Mouse (Mus musculus) gonadal fat pad, adult 2 months (tissue): ENCODE data around the gene Rccd1. TPM values are rescaled to one million over a fixed set of nuclear protein-coding genes. Genes with fewer than 3 reads are reported as not detected.

ENCODE experiments used
- DNase-seq: peaks from one replicate; pipeline ENCODE4 v3.0.0-alpha.2; 2012; ENCODE audit warnings: low read depth
- polyA plus RNA-seq: library from polyadenylated mRNA; depleted of rRNA; stranded (reverse); fragments of >200 nt; gene quantifications from 2 replicates; pipeline ENCODE4 v1.2.3, GENCODE M21; 2012; rRNA removed

Rccd1 gene
- 14.6 and 18.0 TPM in 2 replicates for polyA plus RNA-seq

- DNase-seq, result no peak
Observed at GRCm38 (mm10) chr7:80324043-80324815, at the start of gene Rccd1. Rccd1 (minus strand) TSS chr7:80324454.

- DNase-seq, result no peak
Observed at GRCm38 (mm10) chr7:80373850-80374249, 49.6 kb upstream of the Rccd1 start.

GRCm38 (mm10) chr7:80373352-80373751 lies 49.1 kb upstream of the Rccd1 start:
- no peak for DNase-seq

- DNase-seq, result no peak
Observed at GRCm38 (mm10) chr7:80372667-80373066, 48.4 kb upstream of the Rccd1 start.

- DNase-seq, result no peak
Observed at GRCm38 (mm10) chr7:80372166-80372565, 47.9 kb upstream of the Rccd1 start.

- DNase-seq, result no peak
Observed at GRCm38 (mm10) chr7:80371041-80371751, 46.9 kb upstream of the Rccd1 start, which contains the start of gene Man2a2. Man2a2 (minus strand) TSS chr7:80371375.

- DNase-seq, result no peak
Observed at GRCm38 (mm10) chr7:80370649-80371040, 46.4 kb upstream of the Rccd1 start.

GRCm38 (mm10) chr7:80369967-80370431 lies 45.7 kb upstream of the Rccd1 start:
- DNase-seq, result no peak

- no peak for DNase-seq
Observed at GRCm38 (mm10) chr7:80369461-80369860, 45.2 kb upstream of the Rccd1 start.

GRCm38 (mm10) chr7:80368635-80369421 lies 44.6 kb upstream of the Rccd1 start:
- DNase-seq, result no peak

GRCm38 (mm10) chr7:80368009-80368408 lies 43.8 kb upstream of the Rccd1 start:
- no peak for DNase-seq

- DNase-seq, result no peak
Observed at GRCm38 (mm10) chr7:80367232-80367631, 43.0 kb upstream of the Rccd1 start.

- DNase-seq, result no peak
Observed at GRCm38 (mm10) chr7:80365759-80366158, 41.5 kb upstream of the Rccd1 start.

- DNase-seq, result no peak
Observed at GRCm38 (mm10) chr7:80360435-80360834, 36.2 kb upstream of the Rccd1 start.

GRCm38 (mm10) chr7:80358039-80358438 lies 33.8 kb upstream of the Rccd1 start:
- DNase-seq, result no peak

- DNase-seq, result no peak
Observed at GRCm38 (mm10) chr7:80357156-80357555, 32.9 kb upstream of the Rccd1 start.

GRCm38 (mm10) chr7:80356351-80356750 lies 32.1 kb upstream of the Rccd1 start:
- no peak for DNase-seq

- no peak for DNase-seq
Observed at GRCm38 (mm10) chr7:80352920-80353319, 28.7 kb upstream of the Rccd1 start.

- no peak for DNase-seq
Observed at GRCm38 (mm10) chr7:80350808-80351207, 26.6 kb upstream of the Rccd1 start.

GRCm38 (mm10) chr7:80347670-80348586 lies 23.7 kb upstream of the Rccd1 start:
- DNase-seq, result no peak

- DNase-seq, result no peak
Observed at GRCm38 (mm10) chr7:80346830-80347229, 22.6 kb upstream of the Rccd1 start.
